Mouse (Mus musculus): ENCODE data around the gene B4galt1.

Gene B4galt1

DNA sequence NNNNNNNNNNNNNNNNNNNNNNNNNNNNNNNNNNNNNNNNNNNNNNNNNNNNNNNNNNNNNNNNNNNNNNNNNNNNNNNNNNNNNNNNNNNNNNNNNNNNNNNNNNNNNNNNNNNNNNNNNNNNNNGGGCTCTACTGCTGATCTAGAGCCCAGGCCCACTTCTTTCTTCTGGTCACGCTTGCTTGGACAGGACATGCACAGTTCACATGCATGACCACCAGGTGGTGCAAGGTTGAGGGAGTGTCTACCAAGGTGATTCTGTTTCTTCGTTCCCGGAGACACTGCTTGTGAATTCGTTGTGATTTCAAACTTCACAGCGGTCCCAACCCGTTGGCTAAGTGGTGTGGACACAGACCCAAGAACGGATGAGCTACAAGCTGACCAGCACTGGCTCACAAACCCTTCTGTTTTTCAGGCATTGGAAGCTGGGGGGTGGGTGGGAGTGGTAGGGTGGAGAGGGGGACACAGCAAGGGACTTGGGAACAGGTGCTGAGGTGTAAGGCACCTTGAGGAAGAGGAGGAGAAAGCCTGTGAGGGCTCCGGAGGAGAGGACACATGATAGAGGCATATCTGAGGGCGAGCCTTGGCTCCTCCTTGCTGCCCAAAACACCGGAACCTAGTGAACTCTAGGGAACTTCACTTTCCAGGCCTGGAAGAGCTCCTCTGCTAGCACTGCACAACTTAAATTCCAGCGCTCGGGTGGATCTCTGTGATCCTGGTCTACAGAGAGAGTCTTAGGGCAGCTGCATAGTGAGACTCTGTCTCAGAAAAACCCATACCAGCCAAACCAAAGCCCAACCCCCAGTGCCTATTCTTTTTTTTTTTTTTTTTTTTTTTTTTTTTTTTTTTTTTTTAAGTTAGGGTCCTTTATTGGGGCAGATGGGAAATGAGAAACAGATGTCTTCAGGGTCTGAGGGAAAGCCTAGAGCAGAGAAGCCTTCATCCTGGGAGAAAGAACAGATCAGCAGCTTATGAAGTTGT is 79.2 kb downstream of the B4galt1 start:
- peak; percentile 63 to 66 for DNase-seq

DNA sequence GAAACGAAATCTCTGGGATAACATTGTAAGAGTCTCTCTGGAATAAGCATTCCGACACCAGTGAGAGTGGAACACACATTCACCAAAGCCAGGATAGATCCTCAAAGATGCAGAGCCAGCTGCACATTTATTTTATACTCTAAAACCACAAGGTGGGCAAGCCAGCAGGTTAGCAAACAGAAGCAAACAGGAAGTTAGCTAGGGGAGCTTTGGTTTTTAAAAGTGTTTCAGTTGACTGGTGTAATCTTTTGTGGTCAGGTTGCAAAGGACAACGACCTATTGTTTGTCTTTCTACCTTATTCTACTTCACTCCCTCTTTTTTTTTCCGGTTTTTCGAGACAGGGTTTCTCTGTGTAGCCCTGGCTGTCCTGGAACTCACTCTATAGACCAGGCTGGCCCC is 93.9 kb downstream of the B4galt1 start:
- DNase-seq: no peak

DNA sequence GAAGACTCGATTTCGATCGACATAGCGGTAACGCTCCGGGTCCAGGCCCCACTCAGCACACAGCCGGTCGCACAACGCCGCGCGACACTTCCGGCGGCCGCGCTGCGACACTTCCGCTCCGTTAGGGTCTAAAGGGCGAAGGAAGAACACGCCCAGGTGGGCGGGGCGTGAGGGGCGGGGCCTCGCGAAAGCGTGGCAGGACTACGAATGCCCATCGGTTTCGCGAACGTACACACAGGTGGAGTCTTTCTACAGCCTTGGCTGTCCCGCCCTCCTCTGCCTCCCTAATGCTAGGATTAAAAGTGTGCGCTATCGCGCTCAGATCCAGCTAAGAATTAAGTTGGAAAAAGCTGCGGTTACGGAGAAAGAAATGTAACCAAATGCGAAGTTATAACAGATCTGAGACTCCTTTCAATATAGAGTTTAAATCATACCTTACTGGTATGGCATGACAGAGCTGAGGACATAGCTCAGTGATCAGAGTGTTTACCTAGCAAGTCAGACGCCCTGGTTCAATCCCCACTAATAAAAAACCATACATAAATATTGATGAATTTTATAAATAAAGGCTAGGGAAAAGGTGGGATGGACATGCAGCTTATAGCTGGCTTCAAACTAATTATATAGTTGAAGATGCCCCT is 95.9 kb downstream of the B4galt1 start, which contains the start of gene Smu1:
Gene Smu1, minus strand, starts transcription at position 144 of the 641 bp plus-strand sequence.
- peak; percentile 97 to 99 for DNase-seq

DNA sequence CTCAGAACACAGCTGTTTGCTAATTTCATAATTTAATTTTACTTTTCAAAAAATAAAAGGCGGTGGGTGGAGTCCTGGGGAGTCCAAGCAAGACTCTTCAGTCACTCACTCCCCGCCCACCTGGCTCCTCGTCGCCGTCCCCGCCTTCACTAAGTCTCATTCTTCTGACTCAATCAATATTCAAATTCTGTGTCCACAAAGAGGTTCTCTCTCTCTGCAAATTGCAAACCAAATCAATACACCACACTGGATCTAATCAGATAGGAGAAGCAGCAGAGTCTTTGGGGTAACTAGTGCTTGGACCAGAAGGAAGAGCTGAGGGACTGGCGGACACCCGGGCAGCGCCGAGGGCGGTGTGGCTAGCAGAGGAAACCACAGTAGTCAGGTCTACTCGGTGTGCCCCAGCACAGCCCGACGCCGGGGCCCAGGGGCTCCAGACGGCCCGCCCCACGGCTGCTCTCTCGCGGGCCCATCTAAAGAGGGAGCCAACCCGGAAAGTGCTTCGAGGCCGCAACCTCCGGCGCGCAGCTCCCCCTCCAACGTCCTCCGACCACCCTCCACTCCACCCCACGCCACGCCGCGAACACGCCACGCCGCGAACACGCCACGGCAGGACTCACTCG is 96.5 kb downstream of the B4galt1 start:
- no peak for DNase-seq

Measured in cerebellum, postnatal 36 days (tissue).